24 mouse cellular contexts compared by ENCODE assay signal in the genomic region with DNA sequence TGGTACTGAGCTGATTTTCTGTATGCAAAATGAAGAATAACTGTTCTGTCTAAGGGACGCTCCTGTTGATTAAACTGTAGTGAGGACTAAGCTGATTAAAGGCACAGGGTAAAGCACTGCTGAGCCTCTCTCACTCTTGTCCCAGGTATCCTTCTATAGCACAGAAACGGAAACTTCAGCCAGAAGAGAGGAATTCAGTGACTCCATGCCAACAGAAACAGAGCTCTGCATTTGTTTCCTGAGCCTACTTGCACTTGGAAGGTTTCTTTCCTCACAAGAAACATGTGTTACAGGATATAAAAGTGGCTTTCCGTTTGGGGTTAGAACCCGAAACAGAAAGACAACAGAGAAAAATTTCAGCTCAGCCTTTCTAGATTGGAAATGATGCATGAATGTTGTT.
DNase-seq lines count a peak whose midpoint lies in the region; ATAC-seq and TF ChIP-seq lines count a peak whose summit lies in the region.
"Had no signal": no experiment of that assay in that cellular context is flagged by ENCODE, and none has a peak within 500 bp of the region (broad histone marks: within the 10 kb centered on the region; RNA-seq: fewer than 3 reads in every experiment).

No protein-coding gene starts in this region.

- H3K79me2 ChIP-seq in heart, adult 2 months (replicated peaks; ENCODE audit: control insufficient read depth, insufficient read depth, low read length): no peaks in the 10 kb centered on the region

- intact Hi-C loops in heart, adult 2 months (cut with DNase I): loop anchor here (5.0 kb wide), 3 partner anchors 40 to 120 kb away; no protein-coding TSS in a partner anchor

- TF ChIP-seq CTCF in heart, adult 2 months (IDR thresholded peaks at IDR 0.05): no peak

- WGBS in embryonic facial prominence, embryonic 12.5 days: 37% methylated on average over 4 of the region's 4 CpGs
- 63% methylated on average over 4 of the region's 4 CpGs for WGBS in embryonic facial prominence, embryonic 10.5 days
- 46% methylated on average over 4 of the region's 4 CpGs for WGBS in heart, embryonic 16.5 days
- 27% methylated on average over 4 of the region's 4 CpGs for WGBS in heart, adult 2 months
- WGBS in limb, embryonic 12.5 days: 47% methylated on average over 4 of the region's 4 CpGs
- 83% methylated on average over 4 of the region's 4 CpGs for WGBS in limb, embryonic 10.5 days
- WGBS in limb, embryonic 15.5 days: 29% methylated on average over 4 of the region's 4 CpGs

- H3K27me3 ChIP-seq in embryonic facial prominence, embryonic 12.5 days: no peaks in the 10 kb centered on the region
- H3K27me3 ChIP-seq in embryonic facial prominence, embryonic 10.5 days (replicated peaks; ENCODE audit: low read depth, poor library complexity, severe bottlenecking): no peaks in the 10 kb centered on the region
- no peaks in the 10 kb centered on the region for H3K27me3 ChIP-seq in heart, embryonic 16.5 days (ENCODE audit: control insufficient read depth, insufficient read depth, low read length)
- no peaks in the 10 kb centered on the region for H3K27me3 ChIP-seq in heart, adult 2 months (ENCODE audit: control insufficient read depth, insufficient read depth, low read length)
- H3K27me3 ChIP-seq in limb, embryonic 12.5 days: no peaks in the 10 kb centered on the region
- H3K27me3 ChIP-seq in limb, embryonic 10.5 days (ENCODE audit: low read depth, poor library complexity, severe bottlenecking): no peaks in the 10 kb centered on the region
- H3K27me3 ChIP-seq in limb, embryonic 15.5 days: no peaks in the 10 kb centered on the region
- H3K27me3 ChIP-seq: hindbrain, embryonic 13.5 days; liver, embryonic 15.5 days; megakaryocyte, embryonic 14.5 days had no signal

- no peak overlapping the region for H3K9ac ChIP-seq in embryonic facial prominence, embryonic 12.5 days
- H3K9ac ChIP-seq in heart, embryonic 16.5 days (ENCODE audit: low read length): no peak overlapping the region
- no peak overlapping the region for H3K9ac ChIP-seq in heart, adult 2 months (ENCODE audit: low read depth, low read length)
- no peak overlapping the region for H3K9ac ChIP-seq in limb, embryonic 12.5 days (replicated peaks)
- H3K9ac ChIP-seq in limb, embryonic 15.5 days: no peak overlapping the region
- H3K9ac ChIP-seq: hindbrain, embryonic 13.5 days; liver, embryonic 15.5 days had no signal

- DNase-seq in embryonic facial prominence, embryonic 10.5 days (ENCODE audit: low spot score): no peak
- DNase-seq in heart, adult 2 months: no peak
- DNase-seq in limb, embryonic 10.5 days (ENCODE audit: low spot score): no peak
- DNase-seq in adrenal gland, adult 8-10 months: no peak
- DNase-seq: adrenal gland, postnatal 36 days; cerebellum, adult 11-12 months; cerebellum, postnatal 14 days; kidney, postnatal 4 days; layer of hippocampus, adult 9-11 months; lung, postnatal 14 days; midbrain, embryonic 14.5 days; thymus, postnatal 25 days had no signal

- no peaks in the 10 kb centered on the region for H3K9me3 ChIP-seq in embryonic facial prominence, embryonic 12.5 days
- no peaks in the 10 kb centered on the region for H3K9me3 ChIP-seq in embryonic facial prominence, embryonic 10.5 days
- H3K9me3 ChIP-seq in heart, embryonic 16.5 days (replicated peaks; ENCODE audit: control insufficient read depth, low read length): no peaks in the 10 kb centered on the region
- no peaks in the 10 kb centered on the region for H3K9me3 ChIP-seq in limb, embryonic 12.5 days
- H3K9me3 ChIP-seq in limb, embryonic 10.5 days (replicated peaks): no peaks in the 10 kb centered on the region
- H3K9me3 ChIP-seq in limb, embryonic 15.5 days: 0 out of 2 replicates have a peak, but pooled peaks cover 4% of the 10 kb centered on the region
- H3K9me3 ChIP-seq: hindbrain, embryonic 13.5 days; liver, embryonic 15.5 days had no signal

- TF ChIP-seq POLR2A in heart, adult 2 months (IDR thresholded peaks at IDR 0.05; ENCODE audit: insufficient read depth, low read depth, low read length): no peak

- ATAC-seq in embryonic facial prominence, embryonic 12.5 days (ENCODE audit: insufficient number of reproducible peaks, insufficient read depth, low FRiP score, low TSS enrichment): no peak
- ATAC-seq in heart, embryonic 16.5 days (replicated peaks; ENCODE audit: extremely low read depth, insufficient read depth, low FRiP score): no peak; the same call in 1 of the 2 replicates
- ATAC-seq in limb, embryonic 12.5 days (ENCODE audit: insufficient number of reproducible peaks, insufficient read depth, low FRiP score, low TSS enrichment, low read depth): no peak
- no peak for ATAC-seq in limb, embryonic 15.5 days (ENCODE audit: insufficient number of reproducible peaks, low FRiP score, low TSS enrichment, low read depth)
- ATAC-seq: activated CD4-positive, CD25-positive, alpha-beta regulatory T cell, adult 4 months; CD4-positive, CD25-positive, alpha-beta regulatory T cell, adult 4 months; inflammation-experienced regulatory T-cells, adult 6 months had no signal

- H3K27ac ChIP-seq in embryonic facial prominence, embryonic 12.5 days: peak overlapping the region; percentile 56; the same call in 1 of the 2 replicates
- H3K27ac ChIP-seq in embryonic facial prominence, embryonic 10.5 days (replicated peaks): no peak overlapping the region
- peak overlapping the region; percentile 6; the same call in 1 of the 2 replicates for H3K27ac ChIP-seq in heart, embryonic 16.5 days (ENCODE audit: low read length)
- H3K27ac ChIP-seq in heart, adult 2 months: no peak overlapping the region
- peak overlapping the region; percentile 8 for H3K27ac ChIP-seq in limb, embryonic 12.5 days
- H3K27ac ChIP-seq in limb, embryonic 10.5 days: no peak overlapping the region
- H3K27ac ChIP-seq in limb, embryonic 15.5 days: 0 out of 2 replicates have a peak overlapping the region, but pooled peaks have one; percentile 5
- H3K27ac ChIP-seq: hindbrain, embryonic 13.5 days; left cerebral cortex, adult 2 months; liver, embryonic 15.5 days had no signal

- no peak overlapping the region for H3K4me2 ChIP-seq in embryonic facial prominence, embryonic 12.5 days (replicated peaks)
- no peak overlapping the region for H3K4me2 ChIP-seq in heart, embryonic 16.5 days (ENCODE audit: low read depth, low read length)
- no peak overlapping the region for H3K4me2 ChIP-seq in limb, embryonic 12.5 days
- no peak overlapping the region for H3K4me2 ChIP-seq in limb, embryonic 15.5 days
- H3K4me2 ChIP-seq: hindbrain, embryonic 13.5 days; liver, embryonic 15.5 days had no signal

- no peak overlapping the region for H3K4me3 ChIP-seq in embryonic facial prominence, embryonic 12.5 days
- H3K4me3 ChIP-seq in embryonic facial prominence, embryonic 10.5 days: no peak overlapping the region
- H3K4me3 ChIP-seq in heart, embryonic 16.5 days (ENCODE audit: low read length): no peak overlapping the region
- no peak overlapping the region for H3K4me3 ChIP-seq in heart, adult 2 months
- no peak overlapping the region for H3K4me3 ChIP-seq in limb, embryonic 12.5 days (replicated peaks)
- H3K4me3 ChIP-seq in limb, embryonic 10.5 days: no peak overlapping the region
- H3K4me3 ChIP-seq in limb, embryonic 15.5 days: no peak overlapping the region
- H3K4me3 ChIP-seq: hindbrain, embryonic 13.5 days; left cerebral cortex, adult 2 months; liver, embryonic 15.5 days; megakaryocyte, embryonic 14.5 days; myocyte had no signal

- TF ChIP-seq EP300 in heart, adult 2 months (IDR thresholded peaks at IDR 0.05; ENCODE audit: insufficient read depth, low read depth, low read length): no peak

- 0 out of 2 replicates have a peak, but pooled peaks cover 9% of the 10 kb centered on the region for H3K4me1 ChIP-seq in embryonic facial prominence, embryonic 12.5 days
- H3K4me1 ChIP-seq in embryonic facial prominence, embryonic 10.5 days: peaks cover 30% of the 10 kb centered on the region
- peaks cover 13% of the 10 kb centered on the region for H3K4me1 ChIP-seq in heart, embryonic 16.5 days (ENCODE audit: control insufficient read depth, insufficient read depth, low read length)
- H3K4me1 ChIP-seq in heart, adult 2 months (ENCODE audit: control insufficient read depth, insufficient read depth, low read length): peaks cover 7% of the 10 kb centered on the region
- H3K4me1 ChIP-seq in limb, embryonic 12.5 days (replicated peaks): peaks cover 3% of the 10 kb centered on the region; the same call in 1 of the 2 replicates
- peaks cover 14% of the 10 kb centered on the region for H3K4me1 ChIP-seq in limb, embryonic 10.5 days
- peaks cover 17% of the 10 kb centered on the region; the same call in 1 of the 2 replicates for H3K4me1 ChIP-seq in limb, embryonic 15.5 days
- H3K4me1 ChIP-seq: hindbrain, embryonic 13.5 days; liver, embryonic 15.5 days; megakaryocyte, embryonic 14.5 days had no signal

- no peaks in the 10 kb centered on the region for H3K36me3 ChIP-seq in embryonic facial prominence, embryonic 12.5 days
- H3K36me3 ChIP-seq in embryonic facial prominence, embryonic 10.5 days (replicated peaks): no peaks in the 10 kb centered on the region
- no peaks in the 10 kb centered on the region for H3K36me3 ChIP-seq in heart, embryonic 16.5 days (ENCODE audit: control insufficient read depth, insufficient read depth)
- peaks cover 4% of the 10 kb centered on the region; the same call in 1 of the 2 replicates for H3K36me3 ChIP-seq in heart, adult 2 months (ENCODE audit: control insufficient read depth, insufficient read depth, low read length)
- no peaks in the 10 kb centered on the region for H3K36me3 ChIP-seq in limb, embryonic 12.5 days
- no peaks in the 10 kb centered on the region for H3K36me3 ChIP-seq in limb, embryonic 10.5 days
- H3K36me3 ChIP-seq in limb, embryonic 15.5 days: no peaks in the 10 kb centered on the region
- H3K36me3 ChIP-seq: hindbrain, embryonic 13.5 days; liver, embryonic 15.5 days had no signal

Comparison
In these comparisons a context has a peak if more than half of its experiments do, and no peak if none do; other contexts are left out.
1. H3K27ac ChIP-seq: peak in embryonic facial prominence, embryonic 12.5 days (single experiment), heart, embryonic 16.5 days (single experiment), limb, embryonic 12.5 days (single experiment) and limb, embryonic 15.5 days (single experiment); none in embryonic facial prominence, embryonic 10.5 days (single experiment), heart, adult 2 months (single experiment) and limb, embryonic 10.5 days (single experiment).